Mouse (Mus musculus): ENCODE measurements at regions not wholly inside any gene's neighbourhood (a gene's known extent, or its start where the extent isn't known, plus 50 kb on each side); places are given as distances from the start of the nearest gene placed in this dataset.

GRCm38 (mm10) chr1:88849421-88849820 is 147.4 kb upstream of the Arl4c start:
- no peaks in the 10 kb centered on the region for H3K4me1 ChIP-seq (replicated peaks)
- 64% methylated on average over 5 of the region's 5 CpGs for WGBS (ENCODE audit: insufficient replicate concordance)
- no peaks in the 10 kb centered on the region for H3K36me3 ChIP-seq (replicated peaks)
- H3K4me2 ChIP-seq: no peak overlapping the region
- no peaks in the 10 kb centered on the region for H3K27me3 ChIP-seq
- no peak overlapping the region for H3K27ac ChIP-seq (replicated peaks)
- H3K9me3 ChIP-seq (replicated peaks): no peaks in the 10 kb centered on the region; the same call in 1 of the 2 replicates
- no peak for ATAC-seq (ENCODE audit: insufficient read depth)
- H3K4me3 ChIP-seq (replicated peaks): no peak overlapping the region
- no peak overlapping the region for H3K9ac ChIP-seq

- H3K4me3 ChIP-seq (replicated peaks): no peak overlapping the region
- no peaks in the 10 kb centered on the region for H3K36me3 ChIP-seq (replicated peaks)
- H3K4me2 ChIP-seq: no peak overlapping the region
- WGBS (ENCODE audit: insufficient replicate concordance): 69% methylated on average over 5 of the region's 5 CpGs
- ATAC-seq (ENCODE audit: insufficient read depth): no peak
- H3K27ac ChIP-seq (replicated peaks): no peak overlapping the region
- no peak overlapping the region for H3K9ac ChIP-seq
- H3K27me3 ChIP-seq: no peaks in the 10 kb centered on the region
- H3K9me3 ChIP-seq (replicated peaks): no peaks in the 10 kb centered on the region
- H3K4me1 ChIP-seq (replicated peaks): no peaks in the 10 kb centered on the region
Observed at GRCm38 (mm10) chr1:88851931-88852330, 149.9 kb upstream of the Arl4c start.

GRCm38 (mm10) chr1:88860871-88861589 is 159.0 kb upstream of the Arl4c start:
- Histone ChIP-seq H3K4me1 (replicated peaks) (no peaks in the 10 kb centered on the region), H3K36me3 (replicated peaks) (no peaks in the 10 kb centered on the region), H3K9ac (no peak overlapping the region), H3K4me3 (replicated peaks) (no peak overlapping the region), H3K9me3 (replicated peaks) (no peaks in the 10 kb centered on the region), H3K27ac (replicated peaks) (no peak overlapping the region), H3K27me3 (no peaks in the 10 kb centered on the region), H3K4me2 (no peak overlapping the region)
- ATAC-seq (ENCODE audit: insufficient read depth): no peak
- WGBS (ENCODE audit: insufficient replicate concordance): 39% methylated on average over 7 of the region's 7 CpGs

GRCm38 (mm10) chr1:88861590-88861935 is 159.5 kb upstream of the Arl4c start:
- Histone ChIP-seq H3K4me2 (no peak overlapping the region), H3K27ac (replicated peaks) (no peak overlapping the region), H3K27me3 (no peaks in the 10 kb centered on the region), H3K36me3 (replicated peaks) (no peaks in the 10 kb centered on the region), H3K4me1 (replicated peaks) (no peaks in the 10 kb centered on the region), H3K4me3 (replicated peaks) (no peak overlapping the region), H3K9me3 (replicated peaks) (no peaks in the 10 kb centered on the region), H3K9ac (no peak overlapping the region)
- ATAC-seq (ENCODE audit: insufficient read depth): no peak
- WGBS (ENCODE audit: insufficient replicate concordance): 51% methylated on average over 4 of the region's 4 CpGs

- ATAC-seq (ENCODE audit: insufficient read depth): no peak
- no peak overlapping the region for H3K27ac ChIP-seq (replicated peaks)
- H3K27me3 ChIP-seq: no peaks in the 10 kb centered on the region
- no peaks in the 10 kb centered on the region for H3K4me1 ChIP-seq (replicated peaks)
- WGBS (ENCODE audit: insufficient replicate concordance): 39% methylated on average over 6 of the region's 6 CpGs
- no peak overlapping the region for H3K9ac ChIP-seq
- no peak overlapping the region for H3K4me2 ChIP-seq
- H3K4me3 ChIP-seq (replicated peaks): no peak overlapping the region
- no peaks in the 10 kb centered on the region for H3K36me3 ChIP-seq (replicated peaks)
- H3K9me3 ChIP-seq (replicated peaks): no peaks in the 10 kb centered on the region
Observed at GRCm38 (mm10) chr1:88865436-88865835, 163.4 kb upstream of the Arl4c start.

- no peak for ATAC-seq (ENCODE audit: insufficient read depth)
- WGBS (ENCODE audit: insufficient replicate concordance): 62% methylated on average over 2 of the region's 2 CpGs
Observed at GRCm38 (mm10) chr1:88866571-88866970, 164.6 kb upstream of the Arl4c start.

GRCm38 (mm10) chr1:88867138-88867537 is 165.1 kb upstream of the Arl4c start:
- Histone ChIP-seq H3K4me2 (no peak overlapping the region), H3K9me3 (replicated peaks) (0 out of 2 replicates have a peak, but pooled peaks cover 3% of the 10 kb centered on the region), H3K27me3 (no peaks in the 10 kb centered on the region), H3K4me1 (replicated peaks) (no peaks in the 10 kb centered on the region), H3K9ac (no peak overlapping the region), H3K27ac (replicated peaks) (no peak overlapping the region), H3K4me3 (replicated peaks) (no peak overlapping the region), H3K36me3 (replicated peaks) (no peaks in the 10 kb centered on the region)
- ATAC-seq (ENCODE audit: insufficient read depth): no peak
- 57% methylated on average over 3 of the region's 3 CpGs for WGBS (ENCODE audit: insufficient replicate concordance)

More at GRCm38 (mm10) chr1:88866571-88866970, 164.6 kb upstream of the Arl4c start:
- Histone ChIP-seq H3K9me3 (replicated peaks) (0 out of 2 replicates have a peak, but pooled peaks cover 1% of the 10 kb centered on the region), H3K9ac (no peak overlapping the region), H3K4me2 (no peak overlapping the region), H3K27ac (replicated peaks) (no peak overlapping the region), H3K27me3 (no peaks in the 10 kb centered on the region), H3K4me3 (replicated peaks) (no peak overlapping the region), H3K4me1 (replicated peaks) (no peaks in the 10 kb centered on the region), H3K36me3 (replicated peaks) (no peaks in the 10 kb centered on the region)

GRCm38 (mm10) chr1:88869885-88870284 is 167.9 kb upstream of the Arl4c start:
- Histone ChIP-seq H3K4me1 (replicated peaks) (no peaks in the 10 kb centered on the region), H3K4me3 (replicated peaks) (no peak overlapping the region), H3K27ac (replicated peaks) (no peak overlapping the region), H3K4me2 (no peak overlapping the region), H3K9ac (no peak overlapping the region), H3K9me3 (replicated peaks) (0 out of 2 replicates have a peak, but pooled peaks cover 3% of the 10 kb centered on the region), H3K36me3 (replicated peaks) (no peaks in the 10 kb centered on the region), H3K27me3 (no peaks in the 10 kb centered on the region)
- ATAC-seq (ENCODE audit: insufficient read depth): no peak
- WGBS (ENCODE audit: insufficient replicate concordance): 59% methylated on average over 4 of the region's 4 CpGs

- no peak for ATAC-seq (ENCODE audit: insufficient read depth)
- WGBS (ENCODE audit: insufficient replicate concordance): 56% methylated on average over 6 of the region's 6 CpGs
- Histone ChIP-seq H3K4me1 (replicated peaks) (no peaks in the 10 kb centered on the region), H3K9ac (no peak overlapping the region), H3K4me2 (no peak overlapping the region), H3K27ac (replicated peaks) (no peak overlapping the region), H3K9me3 (replicated peaks) (0 out of 2 replicates have a peak, but pooled peaks cover 3% of the 10 kb centered on the region), H3K4me3 (replicated peaks) (no peak overlapping the region), H3K27me3 (no peaks in the 10 kb centered on the region), H3K36me3 (replicated peaks) (no peaks in the 10 kb centered on the region)
Observed at GRCm38 (mm10) chr1:88875356-88875755, 173.3 kb upstream of the Arl4c start.

- Histone ChIP-seq H3K9ac (no peak overlapping the region), H3K4me3 (replicated peaks) (no peak overlapping the region), H3K9me3 (replicated peaks) (no peaks in the 10 kb centered on the region), H3K4me1 (replicated peaks) (no peaks in the 10 kb centered on the region), H3K4me2 (no peak overlapping the region), H3K27ac (replicated peaks) (no peak overlapping the region), H3K36me3 (replicated peaks) (no peaks in the 10 kb centered on the region), H3K27me3 (no peaks in the 10 kb centered on the region)
- 71% methylated on average over 11 of the region's 11 CpGs for WGBS (ENCODE audit: insufficient replicate concordance)
- no peak for ATAC-seq (ENCODE audit: insufficient read depth)
Observed at GRCm38 (mm10) chr1:88877441-88877840, 175.4 kb upstream of the Arl4c start.

- Histone ChIP-seq H3K4me2 (no peak overlapping the region), H3K27me3 (no peaks in the 10 kb centered on the region), H3K9me3 (replicated peaks) (no peaks in the 10 kb centered on the region), H3K9ac (no peak overlapping the region), H3K4me1 (replicated peaks) (no peaks in the 10 kb centered on the region), H3K36me3 (replicated peaks) (no peaks in the 10 kb centered on the region), H3K27ac (replicated peaks) (no peak overlapping the region), H3K4me3 (replicated peaks) (no peak overlapping the region)
- WGBS (ENCODE audit: insufficient replicate concordance): 61% methylated on average over 10 of the region's 10 CpGs
- ATAC-seq (ENCODE audit: insufficient read depth): no peak
Observed at GRCm38 (mm10) chr1:88878831-88879230, 176.8 kb upstream of the Arl4c start.

GRCm38 (mm10) chr1:88879367-88879766 is 177.3 kb upstream of the Arl4c start:
- no peak for ATAC-seq (ENCODE audit: insufficient read depth)
- no peak overlapping the region for H3K4me2 ChIP-seq
- WGBS (ENCODE audit: insufficient replicate concordance): 52% methylated on average over 5 of the region's 5 CpGs
- H3K4me3 ChIP-seq (replicated peaks): no peak overlapping the region
- H3K9me3 ChIP-seq (replicated peaks): no peaks in the 10 kb centered on the region
- H3K4me1 ChIP-seq (replicated peaks): no peaks in the 10 kb centered on the region
- H3K9ac ChIP-seq: no peak overlapping the region
- H3K27ac ChIP-seq (replicated peaks): no peak overlapping the region
- no peaks in the 10 kb centered on the region for H3K27me3 ChIP-seq
- H3K36me3 ChIP-seq (replicated peaks): no peaks in the 10 kb centered on the region

Data from liver, embryonic 15.5 days (tissue).